Mouse (Mus musculus) kidney, adult 2 months (tissue): ENCODE data around the gene Mlx.

Experiments used
- CTCF ChIP-seq: fragments of 200-500 bp; conservative IDR thresholded peaks from 2 replicates; pipeline ENCODE4 v1.5.1; 2011; ENCODE audit warnings: low read depth, mild to moderate bottlenecking, control low read depth, low read length, moderate library complexity, mixed read lengths; ENCODE audit not compliant: insufficient read depth, insufficient read length
- POLR2A ChIP-seq: fragments of 200-500 bp; IDR thresholded peaks from one replicate; pipeline ENCODE4 v1.6.1; 2011; ENCODE audit warnings: low read depth, low read length, control low read depth

- TF ChIP-seq CTCF = no peak
- TF ChIP-seq POLR2A = no peak
These were observed 28.5 kb downstream of the Mlx start for GRCm38 (mm10) chr11:101115564-101115963.
